Comparison of ENCODE assay signal across 8 mouse cellular contexts in the genomic region with DNA sequence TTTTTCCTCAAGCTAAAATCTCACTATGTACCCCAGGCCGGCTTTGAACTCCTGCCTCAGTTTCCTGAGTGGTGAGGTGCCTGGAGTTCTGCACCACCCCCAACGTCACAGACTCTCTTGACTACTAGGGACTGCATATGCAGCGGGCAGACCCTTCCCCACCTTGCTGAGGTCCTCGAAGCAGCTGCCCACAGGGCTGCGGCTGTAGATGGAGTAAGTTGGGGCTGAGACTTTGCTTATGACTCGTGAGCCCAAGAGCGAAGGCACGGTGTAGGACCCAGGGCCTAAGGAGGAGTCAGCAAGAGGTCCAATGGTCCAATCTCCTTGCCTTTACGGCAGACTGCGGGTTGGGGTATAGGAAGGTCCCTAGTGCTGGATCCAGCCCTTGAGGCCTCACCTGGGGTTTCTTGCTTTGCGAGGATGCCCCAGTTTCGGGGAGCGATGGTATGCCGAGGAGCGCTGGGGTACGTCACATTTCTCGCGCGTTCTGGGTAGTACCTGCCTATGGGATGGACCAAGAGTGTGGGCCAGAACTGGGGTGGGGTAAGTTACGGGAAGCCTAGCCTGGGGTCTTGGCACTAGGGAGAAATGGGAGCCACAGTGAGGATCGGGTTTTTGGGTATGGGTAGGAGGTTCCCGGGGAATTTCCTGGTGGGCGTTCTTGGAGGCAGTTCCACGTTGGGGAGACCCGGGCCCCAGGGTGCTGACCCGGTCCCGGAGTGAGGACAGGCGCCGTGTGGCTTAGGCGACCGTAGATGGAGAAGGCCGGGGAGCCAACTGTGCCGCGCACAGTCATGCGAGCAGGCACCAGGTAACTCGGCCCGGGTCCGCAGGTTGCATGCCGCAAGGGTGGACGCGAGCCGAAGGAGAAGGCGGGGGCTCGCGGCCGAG. TPM values are rescaled to one million over a fixed set of nuclear protein-coding genes. Genes with fewer than 3 reads are reported as not detected.
A peak's percentile ranks its signal among the peaks of the same experiment; 100 is the strongest.
DNase-seq lines count a peak whose midpoint lies in the region; ATAC-seq lines count a peak whose summit lies in the region.

No protein-coding gene starts in this region.

- peak overlapping the region; percentile 76 for H3K4me2 ChIP-seq in lung, embryonic 15.5 days
- peak overlapping the region; percentile 55 for H3K4me2 ChIP-seq in embryonic facial prominence, embryonic 15.5 days (replicated peaks)
- peak overlapping the region; percentile 78 for H3K4me2 ChIP-seq in intestine, embryonic 16.5 days (ENCODE audit: low read depth, low read length)
- peak overlapping the region; percentile 58 for H3K4me2 ChIP-seq in neural tube, embryonic 11.5 days (ENCODE audit: low read depth)

- no peak for ATAC-seq in lung, embryonic 15.5 days (ENCODE audit: borderline replicate concordance, extremely low read depth, low FRiP score, low TSS enrichment)
- no peak for ATAC-seq in embryonic facial prominence, embryonic 15.5 days (ENCODE audit: insufficient number of reproducible peaks, low FRiP score, low TSS enrichment, low read depth)
- ATAC-seq in intestine, embryonic 16.5 days = no peak
- no peak for ATAC-seq in neural tube, embryonic 11.5 days (ENCODE audit: insufficient read depth, low FRiP score, low TSS enrichment)

- H3K27ac ChIP-seq in lung, embryonic 15.5 days = no peak overlapping the region
- H3K27ac ChIP-seq in embryonic facial prominence, embryonic 15.5 days (replicated peaks) = no peak overlapping the region
- H3K27ac ChIP-seq in intestine, embryonic 16.5 days (ENCODE audit: low read length) = no peak overlapping the region
- H3K27ac ChIP-seq in neural tube, embryonic 11.5 days (ENCODE audit: low read depth, low read length) = no peak overlapping the region

- H3K4me1 ChIP-seq in lung, embryonic 15.5 days = peaks cover 23% of the 10 kb centered on the region
- H3K4me1 ChIP-seq in embryonic facial prominence, embryonic 15.5 days = peaks cover 31% of the 10 kb centered on the region
- peaks cover 23% of the 10 kb centered on the region for H3K4me1 ChIP-seq in intestine, embryonic 16.5 days (ENCODE audit: control insufficient read depth, insufficient read depth, low read length)
- peaks cover 9% of the 10 kb centered on the region; the same call in 1 of the 2 replicates for H3K4me1 ChIP-seq in neural tube, embryonic 11.5 days (ENCODE audit: control insufficient read depth, insufficient read depth, low read length)

- no peaks in the 10 kb centered on the region for H3K9me3 ChIP-seq in lung, embryonic 15.5 days
- no peaks in the 10 kb centered on the region for H3K9me3 ChIP-seq in embryonic facial prominence, embryonic 15.5 days (replicated peaks)
- H3K9me3 ChIP-seq in intestine, embryonic 16.5 days (ENCODE audit: control insufficient read depth, low read length) = no peaks in the 10 kb centered on the region
- H3K9me3 ChIP-seq in neural tube, embryonic 11.5 days (ENCODE audit: control insufficient read depth, low read length) = no peaks in the 10 kb centered on the region

- peak overlapping the region; percentile 41 for H3K4me3 ChIP-seq in lung, embryonic 15.5 days
- peak overlapping the region; percentile 38 for H3K4me3 ChIP-seq in embryonic facial prominence, embryonic 15.5 days (replicated peaks)
- H3K4me3 ChIP-seq in intestine, embryonic 16.5 days (ENCODE audit: low read length) = peak overlapping the region; percentile 44
- H3K4me3 ChIP-seq in neural tube, embryonic 11.5 days (ENCODE audit: low read depth, low read length) = peak overlapping the region; percentile 34

- H3K27me3 ChIP-seq in lung, embryonic 15.5 days = peaks cover 61% of the 10 kb centered on the region
- peaks cover 51% of the 10 kb centered on the region for H3K27me3 ChIP-seq in embryonic facial prominence, embryonic 15.5 days
- H3K27me3 ChIP-seq in intestine, embryonic 16.5 days (replicated peaks; ENCODE audit: control insufficient read depth, insufficient read depth, low read length) = peaks cover 44% of the 10 kb centered on the region
- H3K27me3 ChIP-seq in neural tube, embryonic 11.5 days (ENCODE audit: control insufficient read depth, insufficient read depth, low read length) = peaks cover 40% of the 10 kb centered on the region

- DNase-seq in lung, postnatal 25 days (ENCODE audit: low spot score) = no peak
- DNase-seq in neural tube, embryonic 11.5 days (ENCODE audit: low spot score) = no peak
- no peak for DNase-seq in natural killer cell, adult 2 months (ENCODE audit: low spot score in 2 of 2)
- DNase-seq in urinary bladder, postnatal 10 days (ENCODE audit: low spot score) = no peak
- no peak for DNase-seq in lung, postnatal 4 days

- H3K9ac ChIP-seq in lung, embryonic 15.5 days = peak overlapping the region; percentile 18; the same call in 1 of the 2 replicates
- no peak overlapping the region for H3K9ac ChIP-seq in embryonic facial prominence, embryonic 15.5 days
- H3K9ac ChIP-seq in intestine, embryonic 16.5 days (ENCODE audit: low read depth, low read length) = peak overlapping the region; percentile 39
- H3K9ac ChIP-seq in neural tube, embryonic 11.5 days (ENCODE audit: low read length) = peak overlapping the region; percentile 32; the same call in 1 of the 2 replicates

- no peaks in the 10 kb centered on the region for H3K36me3 ChIP-seq in lung, embryonic 15.5 days
- H3K36me3 ChIP-seq in embryonic facial prominence, embryonic 15.5 days = no peaks in the 10 kb centered on the region
- no peaks in the 10 kb centered on the region for H3K36me3 ChIP-seq in intestine, embryonic 16.5 days (ENCODE audit: control insufficient read depth, insufficient read depth, low read length)
- H3K36me3 ChIP-seq in neural tube, embryonic 11.5 days (ENCODE audit: control insufficient read depth, insufficient read depth, low read length) = no peaks in the 10 kb centered on the region

- WGBS in lung, embryonic 15.5 days = 10% methylated on average over 46 of the region's 46 CpGs
- WGBS in embryonic facial prominence, embryonic 15.5 days = 9% methylated on average over 46 of the region's 46 CpGs
- WGBS in intestine, embryonic 16.5 days = 15% methylated on average over 45 of the region's 46 CpGs
- WGBS in neural tube, embryonic 11.5 days = 10% methylated on average over 46 of the region's 46 CpGs

RNA-seq across cellular contexts. Expression of a gene that starts 0.9 kb away (rescaled TPM):
- 3.0 and 4.1 TPM in 2 replicates for polyA plus RNA-seq in lung, embryonic 15.5 days (2015; fragmentation: Nextera tagmentation; extraction: Ambion mirVana)
- 8.2 and 14.5 TPM in 2 replicates for polyA plus RNA-seq in embryonic facial prominence, embryonic 15.5 days (2015; fragmentation: Nextera tagmentation; extraction: Ambion mirVana)
- 0.70 and 0.80 TPM in 2 replicates for polyA plus RNA-seq in intestine, embryonic 16.5 days (2015; fragmentation: Nextera tagmentation; extraction: Ambion mirVana)
- 0.39 and 1.0 TPM in 2 replicates for polyA plus RNA-seq in neural tube, embryonic 11.5 days (2014; fragmentation: Nextera tagmentation; extraction: Ambion mirVana)

RNA-seq across cellular contexts. Expression of a gene that starts 1.3 kb away (rescaled TPM):
- 1.1 and 1.7 TPM in 2 replicates for polyA plus RNA-seq in lung, embryonic 15.5 days (2015; fragmentation: Nextera tagmentation; extraction: Ambion mirVana)
- 1.8 and 2.0 TPM in 2 replicates for polyA plus RNA-seq in embryonic facial prominence, embryonic 15.5 days (2015; fragmentation: Nextera tagmentation; extraction: Ambion mirVana)
- polyA plus RNA-seq in intestine, embryonic 16.5 days (2015; fragmentation: Nextera tagmentation; extraction: Ambion mirVana) = 1.3 and 2.2 TPM in 2 replicates
- polyA plus RNA-seq in neural tube, embryonic 11.5 days (2014; fragmentation: Nextera tagmentation; extraction: Ambion mirVana) = 1.6 and 2.0 TPM in 2 replicates

RNA-seq across cellular contexts. Expression of a gene that starts 4.5 kb away (rescaled TPM):
- polyA plus RNA-seq in lung, embryonic 15.5 days (2015; fragmentation: Nextera tagmentation; extraction: Ambion mirVana) = 5.6 and 5.9 TPM in 2 replicates
- polyA plus RNA-seq in embryonic facial prominence, embryonic 15.5 days (2015; fragmentation: Nextera tagmentation; extraction: Ambion mirVana) = 4.9 and 6.9 TPM in 2 replicates
- polyA plus RNA-seq in intestine, embryonic 16.5 days (2015; fragmentation: Nextera tagmentation; extraction: Ambion mirVana) = 15.9 and 19.1 TPM in 2 replicates
- 6.0 and 8.8 TPM in 2 replicates for polyA plus RNA-seq in neural tube, embryonic 11.5 days (2014; fragmentation: Nextera tagmentation; extraction: Ambion mirVana)

RNA-seq across cellular contexts. Expression of a gene that starts 6.5 kb away (rescaled TPM):
- not detected in 2 replicates for polyA plus RNA-seq in lung, embryonic 15.5 days (2015; fragmentation: Nextera tagmentation; extraction: Ambion mirVana)
- polyA plus RNA-seq in embryonic facial prominence, embryonic 15.5 days (2015; fragmentation: Nextera tagmentation; extraction: Ambion mirVana) = not detected in 2 replicates
- not detected in 2 replicates for polyA plus RNA-seq in intestine, embryonic 16.5 days (2015; fragmentation: Nextera tagmentation; extraction: Ambion mirVana)
- polyA plus RNA-seq in neural tube, embryonic 11.5 days (2014; fragmentation: Nextera tagmentation; extraction: Ambion mirVana) = not detected in 2 replicates

RNA-seq across cellular contexts. Expression of a gene that starts 22.7 kb away (rescaled TPM):
- 160 and 168 TPM in 2 replicates for polyA plus RNA-seq in lung, embryonic 15.5 days (2015; fragmentation: Nextera tagmentation; extraction: Ambion mirVana)
- 150 and 160 TPM in 2 replicates for polyA plus RNA-seq in embryonic facial prominence, embryonic 15.5 days (2015; fragmentation: Nextera tagmentation; extraction: Ambion mirVana)
- 123 and 128 TPM in 2 replicates for polyA plus RNA-seq in intestine, embryonic 16.5 days (2015; fragmentation: Nextera tagmentation; extraction: Ambion mirVana)
- polyA plus RNA-seq in neural tube, embryonic 11.5 days (2014; fragmentation: Nextera tagmentation; extraction: Ambion mirVana) = 154 and 158 TPM in 2 replicates
